Mouse (Mus musculus) midbrain, embryonic 13.5 days (tissue): ENCODE measurements at regions not wholly inside any gene's neighbourhood (a gene's known extent, or its start where the extent isn't known, plus 50 kb on each side); places are given as distances from the start of the nearest gene placed in this dataset.
"Not testable (repeated sequence)": the region's sequence is repeated elsewhere in the genome, so short reads cannot be mapped to it uniquely, and the experiment has no call there.

Source experiments
- ATAC-seq: fragments of 200-750 bp; cut with Nextera tagmentation; 2 replicates; pipeline ENCODE4 v1.8.0; 2017; ENCODE audit warnings: mild to moderate bottlenecking, moderate TSS enrichment, moderate library complexity
- H3K27ac ChIP-seq: fragments of 300-500 bp; sonication (generic); 2 replicates; pipeline ENCODE4 v1.5.1; 2015; ENCODE audit warnings: inconsistent platforms, mild to moderate bottlenecking, moderate library complexity
- H3K27me3 ChIP-seq: fragments of 300-500 bp; sonication (generic); 2 replicates; pipeline ENCODE4 v1.6.1; 2015; ENCODE audit warnings: mild to moderate bottlenecking, inconsistent platforms
- H3K36me3 ChIP-seq: fragments of 300-500 bp; sonication (generic); 2 replicates; pipeline ENCODE4 v1.6.1; 2015; ENCODE audit warnings: mild to moderate bottlenecking, inconsistent platforms
- H3K4me1 ChIP-seq: fragments of 300-500 bp; sonication (generic); replicated peaks from 2 replicates; pipeline ENCODE4 v1.6.1; 2015; ENCODE audit warnings: inconsistent platforms
- H3K4me2 ChIP-seq: fragments of 300-500 bp; sonication (generic); replicated peaks from 2 replicates; pipeline ENCODE4 v1.6.1; 2015; ENCODE audit warnings: moderate library complexity, mild to moderate bottlenecking, inconsistent platforms
- H3K4me3 ChIP-seq: fragments of 300-500 bp; sonication (generic); replicated peaks from 2 replicates; pipeline ENCODE4 v1.5.1; 2015; ENCODE audit warnings: mild to moderate bottlenecking, inconsistent platforms
- H3K9ac ChIP-seq: fragments of 300-500 bp; sonication (generic); replicated peaks from 2 replicates; pipeline ENCODE4 v1.6.1; 2015; ENCODE audit warnings: mild to moderate bottlenecking, inconsistent platforms
- H3K9me3 ChIP-seq: fragments of 300-500 bp; sonication (generic); 2 replicates; pipeline ENCODE4 v1.6.1; 2016; ENCODE audit warnings: mild to moderate bottlenecking, inconsistent platforms
- WGBS: fragments of 180-500 bp; shearing (Covaris S2); methylation state at CpG from one replicate; pipeline ENCODE4 v1.1.7; 2015; 5-methylcytosine and 5-hydroxymethylcytosine counted together

DNA sequence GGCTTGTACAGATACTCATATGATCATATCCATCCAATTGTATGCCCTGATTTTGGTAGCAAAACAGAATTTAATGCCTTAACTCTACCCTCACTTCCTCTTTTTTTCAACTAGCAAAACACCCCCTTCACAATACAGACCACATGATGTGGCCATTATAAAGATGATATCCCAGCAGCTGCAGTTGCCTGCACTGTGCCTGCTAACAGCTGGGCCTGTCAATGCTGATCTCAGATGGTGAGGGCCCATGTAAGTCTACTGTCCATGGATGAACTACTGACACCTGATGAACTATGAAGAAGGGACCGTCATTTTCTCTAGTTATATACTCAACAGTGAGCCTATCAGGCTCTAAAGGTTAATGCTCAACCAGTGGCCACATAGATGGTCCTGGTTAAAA, 191.8 kb upstream of the Fmr1 start:
- no peak overlapping the region for H3K27ac ChIP-seq
- 97% methylated on average over 1 of the region's 1 CpGs for WGBS
- no peaks in the 10 kb centered on the region for H3K9me3 ChIP-seq
- H3K9ac ChIP-seq = no peak overlapping the region
- H3K4me3 ChIP-seq = no peak overlapping the region
- no peaks in the 10 kb centered on the region for H3K36me3 ChIP-seq
- H3K4me2 ChIP-seq = no peak overlapping the region
- no peaks in the 10 kb centered on the region for H3K27me3 ChIP-seq
- no peaks in the 10 kb centered on the region for H3K4me1 ChIP-seq
- no peak for ATAC-seq

DNA sequence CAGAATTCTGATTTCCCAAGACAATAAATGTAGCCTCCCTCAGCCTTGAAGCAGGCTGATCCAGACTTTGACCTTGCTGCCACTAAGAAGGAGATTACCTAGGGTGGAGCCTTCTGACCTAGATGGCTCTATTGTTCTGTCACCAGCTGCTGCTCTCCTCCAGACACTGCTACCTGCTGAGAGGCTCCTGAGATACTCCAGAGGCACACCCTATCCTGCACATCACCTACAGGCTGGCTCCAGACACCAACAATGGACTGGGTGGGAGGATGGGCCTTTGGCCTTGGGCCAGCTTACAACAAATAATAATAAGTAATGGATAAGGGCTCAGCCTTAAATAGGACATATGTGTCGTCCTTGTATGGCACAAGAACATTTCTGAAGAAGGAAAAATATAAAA, 186.3 kb upstream of the Fmr1 start:
- 52% methylated on average over 1 of the region's 1 CpGs for WGBS
- not testable (repeated sequence) for ATAC-seq, H3K36me3 ChIP-seq

DNA sequence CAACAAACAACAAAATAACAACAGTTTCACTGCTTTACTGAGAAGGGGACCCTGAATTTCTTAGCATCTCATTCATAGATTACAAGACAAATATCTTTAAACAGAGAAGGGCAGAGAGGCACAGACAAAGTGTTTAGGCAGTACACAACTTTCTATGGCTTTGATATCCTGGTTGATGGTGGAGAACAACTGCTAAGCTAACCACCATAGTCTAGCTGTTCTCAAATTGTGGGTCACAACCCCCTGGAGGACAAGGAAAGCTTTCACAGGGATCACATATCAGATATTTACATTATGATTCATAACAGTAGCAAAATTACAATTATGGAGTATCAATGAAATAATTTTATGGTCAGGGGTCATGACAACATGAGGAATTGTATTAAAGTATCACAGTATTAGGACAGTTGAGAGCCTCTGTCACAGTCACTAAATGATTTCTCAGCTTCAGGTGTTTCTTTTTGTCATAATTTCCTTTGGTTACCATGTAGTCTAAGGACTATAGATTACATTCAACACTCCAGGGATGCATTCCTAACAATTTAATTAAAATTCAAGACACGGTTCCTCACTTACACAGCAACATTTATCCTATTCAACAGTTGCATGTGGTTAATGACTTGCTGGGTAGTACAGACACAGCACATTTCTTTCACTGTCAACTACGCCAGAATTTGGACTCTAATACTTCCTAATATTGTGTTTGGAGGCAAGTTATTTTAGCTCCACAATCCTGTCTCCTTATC, 183.8 kb upstream of the Fmr1 start:
- Histone ChIP-seq H3K4me3 (no peak overlapping the region), H3K4me2 (no peak overlapping the region), H3K9me3 (no peaks in the 10 kb centered on the region), H3K4me1 (no peaks in the 10 kb centered on the region), H3K9ac (no peak overlapping the region), H3K36me3 (no peaks in the 10 kb centered on the region), H3K27ac (no peak overlapping the region), H3K27me3 (no peaks in the 10 kb centered on the region)
- WGBS = 68% methylated on average over 2 of the region's 2 CpGs
- ATAC-seq = no peak

More for the DNA sequence above, 186.3 kb upstream of the Fmr1 start:
- H3K4me1 ChIP-seq, H3K9me3 ChIP-seq, H3K27me3 ChIP-seq, H3K9ac ChIP-seq, H3K27ac ChIP-seq, H3K4me3 ChIP-seq, H3K4me2 ChIP-seq: not testable (repeated sequence)

- WGBS = 80% methylated on average over 3 of the region's 3 CpGs
- H3K27ac ChIP-seq = no peak overlapping the region
- no peaks in the 10 kb centered on the region for H3K9me3 ChIP-seq
- no peak overlapping the region for H3K4me3 ChIP-seq
- H3K27me3 ChIP-seq = no peaks in the 10 kb centered on the region
- no peaks in the 10 kb centered on the region for H3K4me1 ChIP-seq
- ATAC-seq = no peak
- no peaks in the 10 kb centered on the region for H3K36me3 ChIP-seq
- no peak overlapping the region for H3K4me2 ChIP-seq
- H3K9ac ChIP-seq = no peak overlapping the region
These were observed 183.2 kb upstream of the Fmr1 start for GRCm38 (mm10) chrX:68495144-68495493.

DNA sequence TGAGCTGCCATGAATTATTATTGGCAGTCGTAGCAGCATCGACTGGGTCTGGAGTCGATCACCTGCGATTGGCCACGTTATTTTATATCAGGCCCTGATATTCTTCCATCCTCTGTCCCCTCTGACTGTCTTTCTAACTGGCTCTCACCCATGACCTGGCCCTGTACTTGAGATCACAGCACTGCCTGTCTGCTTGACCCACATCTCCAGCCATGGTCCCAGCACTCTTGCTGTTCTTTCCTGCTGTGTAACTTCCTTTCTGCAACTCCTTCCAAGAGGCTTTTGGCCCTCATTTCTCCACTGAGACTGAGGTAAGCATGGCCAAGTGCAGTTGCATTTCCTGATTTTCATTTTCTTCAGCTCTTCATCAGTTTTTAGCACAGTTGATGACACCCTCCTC, 182.6 kb upstream of the Fmr1 start:
- H3K9ac ChIP-seq = no peak overlapping the region
- H3K4me2 ChIP-seq = no peak overlapping the region
- no peaks in the 10 kb centered on the region for H3K9me3 ChIP-seq
- no peak overlapping the region for H3K4me3 ChIP-seq
- H3K27me3 ChIP-seq = no peaks in the 10 kb centered on the region
- no peak overlapping the region for H3K27ac ChIP-seq
- ATAC-seq = no peak
- 86% methylated on average over 5 of the region's 5 CpGs for WGBS
- no peaks in the 10 kb centered on the region for H3K4me1 ChIP-seq
- no peaks in the 10 kb centered on the region for H3K36me3 ChIP-seq

GRCm38 (mm10) chrX:68497886-68498285, 180.5 kb upstream of the Fmr1 start:
- Histone ChIP-seq H3K4me3 (no peak overlapping the region), H3K9me3 (no peaks in the 10 kb centered on the region), H3K27me3 (no peaks in the 10 kb centered on the region), H3K4me2 (no peak overlapping the region), H3K9ac (no peak overlapping the region), H3K36me3 (no peaks in the 10 kb centered on the region), H3K4me1 (no peaks in the 10 kb centered on the region), H3K27ac (no peak overlapping the region)
- no peak for ATAC-seq
- WGBS = 85% methylated on average over 4 of the region's 4 CpGs

DNA sequence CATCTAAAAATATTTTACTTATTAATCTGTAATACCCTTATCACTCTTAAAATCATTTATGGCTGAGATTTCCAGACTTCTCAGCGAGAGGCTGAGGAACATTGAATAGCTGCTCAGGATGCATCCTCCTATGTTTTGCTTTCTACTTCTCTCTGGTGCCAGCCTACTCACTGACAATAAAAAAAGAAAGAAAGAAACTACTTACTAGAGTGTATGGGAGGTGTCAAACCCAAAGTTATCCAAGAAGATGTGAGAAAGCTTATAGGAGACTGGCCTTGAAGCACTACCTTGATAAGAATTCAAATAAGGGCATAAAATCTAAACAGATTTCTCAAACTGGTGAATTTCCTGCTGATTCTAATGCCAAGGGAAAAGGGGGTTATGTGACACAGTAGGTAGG, 175.4 kb upstream of the Fmr1 start:
- Histone ChIP-seq H3K9me3 (no peaks in the 10 kb centered on the region), H3K27ac (no peak overlapping the region), H3K4me2 (no peak overlapping the region), H3K4me1 (no peaks in the 10 kb centered on the region), H3K27me3 (no peaks in the 10 kb centered on the region), H3K36me3 (no peaks in the 10 kb centered on the region), H3K9ac (no peak overlapping the region), H3K4me3 (no peak overlapping the region)
- ATAC-seq = no peak
- 80% methylated on average over 1 of the region's 1 CpGs for WGBS

DNA sequence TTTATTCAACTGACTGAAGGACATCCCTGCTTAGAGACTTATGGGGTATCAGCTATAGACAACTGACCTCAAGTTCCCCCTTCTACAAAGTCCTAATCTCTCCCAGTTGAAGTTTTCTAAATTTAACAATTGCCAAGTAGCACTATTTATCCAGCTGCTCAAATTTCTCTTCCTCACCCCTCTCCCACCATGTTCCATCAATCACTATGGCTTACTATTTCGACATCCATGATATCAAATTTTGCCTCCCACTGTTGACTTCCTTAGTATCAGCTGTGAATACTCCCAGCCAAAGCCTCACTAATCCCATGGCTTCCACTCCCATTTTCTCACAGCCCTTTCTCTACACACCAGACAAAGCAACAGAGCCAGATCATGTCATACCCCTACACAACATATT, 170.7 kb upstream of the Fmr1 start:
- H3K4me1 ChIP-seq = no peaks in the 10 kb centered on the region
- no peak for ATAC-seq
- no peaks in the 10 kb centered on the region for H3K9me3 ChIP-seq
- H3K36me3 ChIP-seq = no peaks in the 10 kb centered on the region
- H3K27ac ChIP-seq = no peak overlapping the region
- H3K27me3 ChIP-seq = no peaks in the 10 kb centered on the region
- 68% methylated on average over 1 of the region's 1 CpGs for WGBS
- no peak overlapping the region for H3K4me2 ChIP-seq
- H3K4me3 ChIP-seq = no peak overlapping the region
- no peak overlapping the region for H3K9ac ChIP-seq

DNA sequence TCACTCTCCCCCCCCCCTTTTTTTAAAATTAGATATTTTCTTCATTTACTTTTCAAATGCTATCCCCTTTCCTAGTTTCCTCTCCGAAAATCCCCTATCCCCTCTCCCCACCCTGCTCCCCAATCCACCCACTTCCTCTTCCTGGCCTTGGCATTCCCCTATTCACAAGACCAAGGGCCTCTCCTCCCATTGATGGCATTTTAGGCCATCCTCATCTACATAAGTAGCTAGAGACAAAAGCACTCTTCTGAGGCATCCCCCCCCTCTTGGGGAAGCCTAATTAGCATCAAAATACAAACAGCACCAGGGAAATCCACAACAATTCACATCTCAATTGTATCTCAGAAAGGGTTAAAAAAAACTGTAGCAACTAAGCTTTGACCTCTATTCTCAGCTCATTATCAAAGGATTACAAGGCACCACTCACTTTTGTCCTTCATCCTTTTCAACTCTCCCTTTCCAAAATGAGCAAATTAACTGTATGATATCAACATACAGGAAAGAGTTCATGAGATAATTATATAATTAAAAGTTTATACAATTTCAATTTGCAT, 166.1 kb upstream of the Fmr1 start:
- no peak overlapping the region for H3K4me2 ChIP-seq
- no peak overlapping the region for H3K9ac ChIP-seq
- no peaks in the 10 kb centered on the region for H3K36me3 ChIP-seq
- ATAC-seq = peak; percentile 79
- 0% methylated on average over 1 of the region's 1 CpGs for WGBS
- H3K4me1 ChIP-seq = no peaks in the 10 kb centered on the region
- no peak overlapping the region for H3K4me3 ChIP-seq
- no peaks in the 10 kb centered on the region for H3K27me3 ChIP-seq
- no peaks in the 10 kb centered on the region for H3K9me3 ChIP-seq
- no peak overlapping the region for H3K27ac ChIP-seq

- Histone ChIP-seq H3K4me1 (no peaks in the 10 kb centered on the region), H3K9me3 (no peaks in the 10 kb centered on the region), H3K27me3 (no peaks in the 10 kb centered on the region), H3K36me3 (no peaks in the 10 kb centered on the region), H3K27ac (no peak overlapping the region), H3K9ac (no peak overlapping the region), H3K4me3 (no peak overlapping the region), H3K4me2 (no peak overlapping the region)
- 59% methylated on average over 2 of the region's 2 CpGs for WGBS
- ATAC-seq = no peak
These were observed 131.8 kb upstream of the Fmr1 start for GRCm38 (mm10) chrX:68546561-68546960.

DNA sequence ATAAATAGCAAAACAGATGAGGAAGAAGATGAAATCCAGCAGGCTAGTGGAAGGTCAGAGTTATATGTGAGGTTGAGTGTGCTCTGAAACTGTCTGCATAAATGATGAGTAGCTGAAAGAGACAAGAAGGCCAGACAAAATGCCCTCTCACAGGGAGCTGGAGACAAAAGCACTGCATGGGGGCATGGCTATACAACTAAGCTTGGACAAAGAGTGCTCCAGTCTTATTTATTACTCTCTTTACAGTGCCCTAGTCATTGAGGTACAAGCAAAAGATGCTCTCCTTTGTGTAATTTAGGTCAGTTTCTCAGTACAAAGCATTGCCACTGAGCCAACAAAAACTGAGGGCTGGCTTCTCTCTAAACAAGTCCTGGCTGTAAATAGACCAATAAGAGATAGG, 124.3 kb upstream of the Fmr1 start:
- no peaks in the 10 kb centered on the region for H3K27me3 ChIP-seq
- H3K9ac ChIP-seq = no peak overlapping the region
- H3K36me3 ChIP-seq = no peaks in the 10 kb centered on the region
- H3K4me2 ChIP-seq = no peak overlapping the region
- no peak overlapping the region for H3K27ac ChIP-seq
- no peak overlapping the region for H3K4me3 ChIP-seq
- no peak for ATAC-seq
- H3K9me3 ChIP-seq = no peaks in the 10 kb centered on the region
- no peaks in the 10 kb centered on the region for H3K4me1 ChIP-seq

GRCm38 (mm10) chrX:68557717-68558116, 120.6 kb upstream of the Fmr1 start:
- 92% methylated on average over 2 of the region's 2 CpGs for WGBS
- H3K36me3 ChIP-seq = no peaks in the 10 kb centered on the region

DNA sequence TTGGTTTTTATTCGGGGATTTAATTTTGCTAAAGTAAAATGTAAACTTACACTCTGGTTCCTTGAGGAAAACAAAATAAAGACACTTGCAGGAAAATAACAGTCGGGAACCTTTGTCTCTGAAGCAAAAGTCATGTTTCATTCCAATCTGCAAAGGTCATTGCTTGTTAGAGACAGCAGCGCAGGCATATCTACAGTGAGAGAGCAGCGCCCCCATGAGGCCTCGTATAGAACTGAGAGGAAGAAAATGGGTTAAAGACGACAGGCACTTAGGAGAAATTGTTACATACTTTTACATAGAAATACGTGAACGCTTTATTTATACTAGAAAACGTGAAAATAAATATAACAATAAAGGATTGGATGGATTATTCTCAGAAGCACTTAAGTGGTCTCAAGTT, 93.1 kb upstream of the Fmr1 start:
- Histone ChIP-seq H3K4me3 (no peak overlapping the region), H3K9me3 (no peaks in the 10 kb centered on the region; the same call in 1 of the 2 replicates), H3K9ac (no peak overlapping the region), H3K27ac (no peak overlapping the region), H3K36me3 (no peaks in the 10 kb centered on the region), H3K27me3 (no peaks in the 10 kb centered on the region), H3K4me1 (no peaks in the 10 kb centered on the region), H3K4me2 (no peak overlapping the region)
- ATAC-seq = no peak
- WGBS = 27% methylated on average over 9 of the region's 9 CpGs

More at GRCm38 (mm10) chrX:68557717-68558116, 120.6 kb upstream of the Fmr1 start:
- Histone ChIP-seq H3K9me3 (no peaks in the 10 kb centered on the region), H3K27ac (no peak overlapping the region), H3K4me3 (no peak overlapping the region), H3K9ac (no peak overlapping the region), H3K4me1 (no peaks in the 10 kb centered on the region), H3K27me3 (no peaks in the 10 kb centered on the region), H3K4me2 (no peak overlapping the region)
- no peak for ATAC-seq
